Mouse (Mus musculus): ENCODE measurements around the gene Scgb1a1. TPM values are rescaled to one million over a fixed set of nuclear protein-coding genes. Genes with fewer than 3 reads are reported as not detected.

Scgb1a1 gene
- total RNA-seq, 4 experiments from 2014 or later, result not detected

DNA sequence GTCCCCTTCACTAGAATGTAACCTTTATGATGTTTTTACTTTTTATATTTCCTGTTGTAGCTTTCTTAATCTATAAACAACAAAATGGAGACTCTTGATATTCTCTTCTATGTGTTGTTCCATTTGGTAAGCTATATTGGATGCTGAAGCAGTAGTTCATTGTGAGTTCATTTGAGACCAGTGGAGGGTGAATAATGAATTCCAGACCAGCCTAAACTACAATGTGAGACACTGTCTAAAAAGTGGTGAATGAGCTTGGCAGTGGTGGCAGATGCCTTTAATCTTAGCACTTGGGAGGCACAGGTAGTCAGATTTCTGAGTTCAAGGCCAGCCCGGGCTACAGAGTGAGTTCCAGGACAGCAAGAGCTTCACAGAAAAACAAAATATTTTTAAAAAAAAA, 44.6 kb downstream of the Scgb1a1 start:
- no peak for DNase-seq (ENCODE audit: low spot score in 2 of 2)

GRCm38 (mm10) chr19:9041074-9041473, 46.7 kb downstream of the Scgb1a1 start:
- DNase-seq (ENCODE audit: low spot score in 2 of 2), result no peak

DNA sequence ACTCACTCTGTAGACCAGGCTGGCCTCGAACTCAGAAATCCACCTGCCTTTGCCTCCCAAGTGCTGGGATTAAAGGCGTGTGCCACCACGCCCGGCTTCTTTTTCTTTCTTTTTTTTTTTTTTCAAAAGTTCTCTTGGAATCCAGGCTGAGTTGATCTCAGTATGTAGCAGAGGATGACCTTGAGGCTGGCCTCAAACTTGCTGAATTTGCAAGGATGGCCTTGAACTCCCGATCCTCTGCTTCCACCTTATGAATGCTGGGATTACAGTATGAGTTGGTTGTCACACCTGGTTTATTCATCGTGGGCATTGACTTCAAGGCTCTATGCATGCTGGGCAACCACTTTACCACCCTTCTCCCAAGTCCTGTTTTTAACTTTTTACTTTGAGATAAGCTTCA, 47.1 kb downstream of the Scgb1a1 start:
- no peak for DNase-seq (ENCODE audit: low spot score in 2 of 2)

- DNase-seq (ENCODE audit: low spot score in 2 of 2), result no peak
These were observed 47.8 kb downstream of the Scgb1a1 start for GRCm38 (mm10) chr19:9039928-9040327.

GRCm38 (mm10) chr19:9039266-9039665, 48.5 kb downstream of the Scgb1a1 start:
- no peak for DNase-seq (ENCODE audit: low spot score in 2 of 2)

- no peak for DNase-seq (ENCODE audit: low spot score in 2 of 2)
These were observed 49.6 kb downstream of the Scgb1a1 start for GRCm38 (mm10) chr19:9038136-9038535.

GRCm38 (mm10) chr19:9035101-9035500, 52.7 kb downstream of the Scgb1a1 start:
- DNase-seq (ENCODE audit: low spot score in 2 of 2), result no peak

GRCm38 (mm10) chr19:9034480-9034879, 53.3 kb downstream of the Scgb1a1 start:
- no peak for DNase-seq (ENCODE audit: low spot score in 2 of 2)

Other genes with a start within 250 kb of the Scgb1a1 start
- gene Gng3, start 248.8 kb downstream of the Scgb1a1 start, total RNA-seq (2022), result 100 to 1,000 TPM; 125 to 148 (median 143) TPM
- under 1 TPM; 0.45 to 0.74 (median 0.55) TPM for gene Lrrn4cl, start 237.2 kb downstream of the Scgb1a1 start, total RNA-seq (2022)
- 100 to 1,000 TPM in 2 of 4 experiments, 10 to 100 TPM in 2; 87.8 to 123 (median 106) TPM for gene Ubxn1, start 216.5 kb downstream of the Scgb1a1 start, total RNA-seq (2022)
- gene Uqcc3, start 207.0 kb downstream of the Scgb1a1 start, total RNA-seq (2022), result 10 to 100 TPM; 23.4 to 37.2 (median 29.5) TPM
- 10 to 100 TPM in 1 of 4 experiments, 1 to 10 TPM in 3; 4.9 to 10.4 (median 6.0) TPM for gene Lbhd1, start 204.2 kb downstream of the Scgb1a1 start, total RNA-seq (2022)
- not detected for gene Gm49403, start 204.0 kb downstream of the Scgb1a1 start, total RNA-seq (2022)
- 10 to 100 TPM; 22.7 to 32.0 (median 26.5) TPM for gene 1810009A15Rik, start 199.1 kb downstream of the Scgb1a1 start, total RNA-seq (2022)
- gene Gm49416, start 199.0 kb downstream of the Scgb1a1 start, total RNA-seq (2022), result 1 to 10 TPM in 2 of 4 experiments, not detected in 2; 1.4 to 1.8 TPM
- 10 to 100 TPM; 24.0 to 26.1 (median 24.4) TPM for gene Ints5, start 195.0 kb downstream of the Scgb1a1 start, total RNA-seq (2022)
- gene Ganab, start 189.9 kb downstream of the Scgb1a1 start, total RNA-seq (2022), result 100 to 1,000 TPM; 109 to 125 (median 119) TPM
- gene B3gat3, start 167.6 kb downstream of the Scgb1a1 start, total RNA-seq (2022), result 100 to 1,000 TPM; 161 to 167 (median 162) TPM
- 1 to 10 TPM; 5.0 to 8.6 (median 6.4) TPM for gene Rom1, start 158.6 kb downstream of the Scgb1a1 start, total RNA-seq (2022)
- 10 to 100 TPM; 14.1 to 17.4 (median 15.3) TPM for gene Eml3, start 158.4 kb downstream of the Scgb1a1 start, total RNA-seq (2022)
- gene Mta2, start 146.1 kb downstream of the Scgb1a1 start, total RNA-seq (2022), result 10 to 100 TPM; 53.7 to 66.5 (median 56.2) TPM
- 10 to 100 TPM; 21.5 to 22.2 (median 21.9) TPM for gene Tut1, start 134.1 kb downstream of the Scgb1a1 start, total RNA-seq (2022)
- gene Eef1g, start 120.9 kb downstream of the Scgb1a1 start, total RNA-seq (2022), result 100 to 1,000 TPM; 223 to 248 (median 236) TPM
- gene Ahnak, start 98.7 kb downstream of the Scgb1a1 start, total RNA-seq (2022), result 10 to 100 TPM; 27.0 to 32.2 (median 29.0) TPM
- gene Asrgl1, start 47.7 kb upstream of the Scgb1a1 start, total RNA-seq (2022), result 100 to 1,000 TPM; 143 to 155 (median 148) TPM

Measured in layer of hippocampus, adult 8-10 months (tissue).